Mouse (Mus musculus) MEL-GATA-1-ER (cell line): ENCODE measurements around the gene Pprc1.

ENCODE experiments used
- DNase-seq: peaks from one replicate; pipeline ENCODE4 v3.0.0-alpha.2; 2012; ENCODE audit warnings: low read depth; ENCODE audit errors: extremely low read depth

The Pprc1 gene

DNA sequence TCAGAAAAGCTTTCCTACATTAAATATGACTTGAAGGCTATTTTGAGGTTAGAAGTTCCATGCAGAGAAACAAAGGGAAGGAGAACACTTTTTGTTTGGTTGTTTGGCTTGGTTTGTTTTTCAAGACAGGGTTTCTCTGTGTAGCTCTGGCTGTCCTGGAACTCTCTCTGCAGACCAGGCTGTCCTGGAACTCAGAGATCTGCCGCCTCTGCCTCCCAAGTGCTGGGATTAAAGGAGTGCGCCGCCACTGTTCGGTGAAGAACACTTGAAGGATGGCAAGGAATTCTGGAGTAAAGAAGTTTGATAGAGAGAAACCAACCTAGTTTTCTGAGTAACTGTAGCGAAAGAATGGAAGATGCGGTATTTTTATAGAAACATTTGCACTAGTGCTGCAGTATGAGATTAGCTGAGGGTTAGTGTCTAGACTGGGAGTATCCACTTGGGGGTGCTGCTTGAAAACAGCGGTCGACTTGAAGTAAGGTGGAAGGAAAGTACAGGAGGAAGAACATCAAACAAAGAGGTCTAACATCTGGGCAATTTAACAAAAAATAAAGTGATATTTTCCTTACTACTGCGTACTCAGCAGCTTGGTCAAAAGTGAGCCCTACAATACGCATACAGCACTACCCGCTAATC lies 11.2 kb downstream of the Pprc1 start:
- no peak for DNase-seq

GRCm38 (mm10) chr19:46056388-46056946 lies 11.8 kb downstream of the Pprc1 start:
- peak; percentile 99 for DNase-seq

DNA sequence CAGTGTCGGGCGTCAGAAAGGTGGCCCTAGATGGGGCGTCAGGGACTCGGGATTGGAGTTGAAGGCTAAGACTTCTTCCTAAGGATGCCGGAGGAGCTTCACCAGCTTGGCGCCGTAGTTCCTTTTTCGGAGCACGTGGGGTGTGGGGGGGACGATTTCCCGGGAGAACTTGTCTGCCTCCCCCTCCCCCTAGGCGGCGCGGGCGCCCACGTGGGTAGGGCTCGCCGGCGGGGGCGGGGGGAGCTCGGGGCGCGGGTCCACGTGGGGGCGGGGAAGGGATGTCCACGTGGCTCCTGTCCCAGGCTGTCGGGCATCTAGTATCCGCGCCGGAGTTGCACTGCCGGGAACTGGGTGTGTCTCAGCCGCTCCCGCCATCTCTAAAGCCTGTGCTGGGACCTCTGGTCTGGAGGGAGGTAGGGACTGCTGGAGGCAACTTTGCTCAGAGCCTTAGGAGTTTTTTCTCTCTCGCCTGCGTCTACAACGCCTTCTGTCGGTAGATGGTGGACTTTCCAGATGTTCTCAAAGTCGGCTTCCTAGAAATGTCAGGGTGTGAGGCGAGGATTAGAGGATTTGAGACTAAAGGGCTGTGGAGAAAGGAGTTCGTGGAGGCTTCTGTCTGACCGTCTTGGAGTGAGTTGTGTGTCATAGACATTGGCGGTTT lies 12.4 kb downstream of the Pprc1 start:
- DNase-seq = no peak

GRCm38 (mm10) chr19:46058466-46058865 lies 13.8 kb downstream of the Pprc1 start:
- no peak for DNase-seq

- no peak for DNase-seq
Observed at GRCm38 (mm10) chr19:46060845-46061244, 16.2 kb downstream of the Pprc1 start.

DNA sequence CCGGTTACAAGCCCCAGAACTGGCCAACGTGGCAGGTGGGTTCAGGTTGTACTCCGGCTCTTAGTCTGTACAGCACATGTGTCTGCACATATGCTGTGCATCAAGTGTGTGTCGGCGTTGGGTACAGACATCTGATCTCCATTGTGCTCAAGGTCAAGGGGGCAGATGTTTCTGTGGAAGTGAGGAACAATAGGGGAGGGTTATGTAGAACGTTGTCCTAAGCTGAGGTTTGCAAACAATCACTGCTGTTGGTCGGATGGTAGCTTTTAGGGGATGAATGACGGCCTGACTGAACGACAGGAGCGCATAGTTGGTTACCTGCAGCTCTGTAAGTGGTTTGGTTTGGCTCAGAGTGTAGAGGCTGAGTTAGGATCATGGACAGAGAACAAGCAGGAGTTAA lies 23.4 kb downstream of the Pprc1 start:
- DNase-seq = no peak

GRCm38 (mm10) chr19:46073285-46073684 lies 28.6 kb downstream of the Pprc1 start:
- no peak for DNase-seq

GRCm38 (mm10) chr19:46074266-46074665 lies 29.6 kb downstream of the Pprc1 start:
- peak; percentile 47 for DNase-seq

- peak; percentile 99 for DNase-seq
Observed at GRCm38 (mm10) chr19:46075616-46076607, 31.2 kb downstream of the Pprc1 start, which contains the start of gene Nolc1. Gene Nolc1, plus strand, starts transcription at chr19:46075863.

DNA sequence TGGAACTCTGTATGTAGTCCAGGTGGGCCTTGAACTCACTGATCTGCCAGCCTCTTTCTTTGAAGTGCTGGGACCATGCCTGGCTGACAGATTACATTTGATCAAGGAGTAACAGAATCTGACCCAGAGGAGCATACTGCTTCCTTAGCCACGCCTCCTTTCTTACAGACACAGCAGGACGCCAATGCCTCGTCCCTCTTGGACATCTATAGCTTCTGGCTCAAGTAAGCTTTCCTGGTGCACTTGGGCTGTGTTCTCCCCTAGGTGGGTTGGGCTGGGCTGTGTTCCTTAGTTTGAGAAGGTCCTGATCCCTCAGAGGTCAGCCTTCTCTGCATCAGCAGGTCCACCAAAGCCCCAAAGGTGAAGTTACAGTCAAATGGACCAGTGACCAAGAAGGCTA lies 33.8 kb downstream of the Pprc1 start:
- no peak for DNase-seq

GRCm38 (mm10) chr19:46085185-46085584 lies 40.5 kb downstream of the Pprc1 start:
- DNase-seq = no peak

GRCm38 (mm10) chr19:46086337-46086736 lies 41.7 kb downstream of the Pprc1 start:
- DNase-seq = peak; percentile 80

- DNase-seq = no peak
Observed at GRCm38 (mm10) chr19:46087871-46088270, 43.2 kb downstream of the Pprc1 start.

DNA sequence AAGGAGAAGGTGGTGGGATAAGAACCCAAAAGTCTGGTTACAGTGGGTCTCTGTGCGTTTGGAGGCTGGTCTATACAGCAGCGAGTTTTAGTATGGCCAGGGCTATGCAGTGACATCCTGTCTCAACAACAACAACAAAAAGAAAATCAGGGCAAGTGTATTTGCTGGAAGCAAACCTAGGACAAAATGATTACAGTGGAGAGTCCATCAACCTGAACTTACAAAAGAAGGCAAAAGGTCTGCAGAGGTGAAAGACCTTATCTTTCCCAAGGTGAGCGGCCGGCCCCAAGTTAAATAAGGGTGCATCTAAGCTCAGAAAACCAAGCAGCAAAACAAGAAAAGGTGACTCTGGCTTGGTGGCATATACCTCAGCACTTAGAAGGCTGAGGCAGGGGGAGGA lies 47.0 kb downstream of the Pprc1 start:
- no peak for DNase-seq

DNA sequence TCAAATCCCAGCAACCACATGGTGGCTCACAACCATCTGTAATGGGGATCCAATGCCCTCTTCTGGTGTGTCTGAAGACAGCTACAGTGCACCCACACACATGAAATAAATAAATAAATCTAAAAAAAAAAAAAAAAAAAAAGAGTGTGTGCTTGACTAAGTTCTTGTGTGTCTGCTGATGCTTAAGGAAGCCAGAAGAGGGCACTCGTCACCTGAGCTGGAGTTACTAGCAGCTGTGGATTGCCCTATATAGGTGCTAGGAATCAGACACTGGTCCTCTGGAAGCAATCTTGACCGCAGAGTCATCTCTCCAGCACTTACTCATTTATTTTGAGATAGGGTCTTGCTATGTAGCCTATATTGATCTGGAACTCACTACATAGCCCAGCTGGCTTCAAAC lies 49.5 kb downstream of the Pprc1 start:
- no peak for DNase-seq

DNA sequence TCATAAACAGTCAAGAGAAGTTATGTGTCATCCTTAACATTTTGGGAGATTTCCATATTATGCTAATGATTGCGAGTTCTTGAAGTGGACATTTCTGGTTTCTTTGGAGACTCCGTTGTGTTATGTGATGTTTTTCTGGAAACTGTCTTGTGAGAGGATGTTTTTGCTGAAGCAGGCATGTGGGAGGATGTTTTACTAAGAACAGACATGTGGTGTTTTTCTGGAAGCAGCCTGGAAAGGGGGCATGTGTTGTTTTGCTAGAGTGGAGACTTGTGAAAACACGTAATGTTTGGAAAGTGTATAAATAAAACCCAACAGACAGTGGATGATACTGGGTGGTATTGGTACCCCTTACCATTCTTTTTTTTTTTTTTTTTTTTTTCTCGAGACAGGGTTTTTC lies 50.6 kb downstream of the Pprc1 start:
- DNase-seq = no peak

DNA sequence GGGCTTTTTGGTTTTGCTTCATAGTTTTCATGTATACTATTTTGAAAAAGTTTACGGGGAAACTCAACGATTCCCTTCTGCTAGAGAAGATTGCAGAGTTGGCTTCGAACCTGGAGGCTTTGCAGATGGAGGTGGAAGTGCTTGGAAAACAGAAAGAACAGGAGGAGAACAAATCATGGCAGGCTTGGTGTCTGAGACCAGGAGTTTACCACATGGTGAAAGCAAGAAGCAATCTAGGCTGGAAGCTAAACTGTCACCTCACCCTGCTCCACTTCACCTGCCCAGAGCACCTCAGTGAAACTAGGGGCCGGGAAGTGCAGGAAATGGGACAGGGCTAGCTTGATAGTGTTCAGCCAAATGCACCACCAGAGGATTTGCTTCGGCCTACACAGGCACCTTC lies 51.7 kb downstream of the Pprc1 start:
- no peak for DNase-seq

GRCm38 (mm10) chr19:46099561-46099960 lies 54.9 kb downstream of the Pprc1 start:
- DNase-seq = no peak

GRCm38 (mm10) chr19:46103437-46104186 lies 58.9 kb downstream of the Pprc1 start:
- DNase-seq = no peak

GRCm38 (mm10) chr19:46104187-46104557 lies 59.5 kb downstream of the Pprc1 start:
- no peak for DNase-seq

GRCm38 (mm10) chr19:46110214-46110613 lies 65.5 kb downstream of the Pprc1 start:
- no peak for DNase-seq
